Mouse (Mus musculus) kidney, embryonic 16.5 days (tissue): ENCODE data around the gene Gtf2a1l. TPM values are rescaled to one million over a fixed set of nuclear protein-coding genes. Genes with fewer than 3 reads are reported as not detected.
A peak's percentile ranks its signal among the peaks of the same experiment; 100 is the strongest.

ENCODE experiments used
- ATAC-seq: fragments of 200-750 bp; cut with Nextera tagmentation; 2 replicates; pipeline ENCODE4 v1.8.0; 2017; ENCODE audit warnings: moderate TSS enrichment; ENCODE audit not compliant: low FRiP score, low TSS enrichment
- H3K27ac ChIP-seq: fragments of 300-500 bp; sonication (generic); 2 replicates; pipeline ENCODE4 v1.5.1; 2014; ENCODE audit warnings: low read length
- H3K27me3 ChIP-seq: fragments of 300-500 bp; sonication (generic); 2 replicates; pipeline ENCODE4 v1.6.1; 2014; ENCODE audit warnings: low read length, control low read depth, mixed read lengths; ENCODE audit not compliant: insufficient read depth
- H3K36me3 ChIP-seq: fragments of 300-500 bp; sonication (generic); 2 replicates; pipeline ENCODE4 v1.6.1; 2014; ENCODE audit warnings: low read length, control low read depth, mixed read lengths; ENCODE audit not compliant: insufficient read depth
- H3K4me1 ChIP-seq: fragments of 300-500 bp; sonication (generic); 2 replicates; pipeline ENCODE4 v1.6.1; 2014; ENCODE audit warnings: low read length, control low read depth, mixed read lengths; ENCODE audit not compliant: insufficient read depth
- H3K4me2 ChIP-seq: fragments of 300-500 bp; sonication (generic); replicated peaks from 2 replicates; pipeline ENCODE4 v1.6.1; 2014; ENCODE audit warnings: low read depth, low read length
- H3K4me3 ChIP-seq: fragments of 300-500 bp; sonication (generic); 2 replicates; pipeline ENCODE4 v1.5.1; 2014; ENCODE audit warnings: mild to moderate bottlenecking, low read length
- H3K9ac ChIP-seq: fragments of 300-500 bp; sonication (generic); replicated peaks from 2 replicates; pipeline ENCODE4 v1.6.1; 2014; ENCODE audit warnings: low read length
- H3K9me3 ChIP-seq: fragments of 300-500 bp; sonication (generic); 2 replicates; pipeline ENCODE4 v1.6.1; 2016; ENCODE audit warnings: low read length, control low read depth
- WGBS: fragments of 180-500 bp; shearing (Covaris S2); extraction: QIAGEN DNeasy Blood & Tissue Kit; methylation state at CpG from one replicate; pipeline ENCODE4 v1.1.7; 2014; 5-methylcytosine and 5-hydroxymethylcytosine counted together
- polyA plus RNA-seq: library from polyadenylated mRNA; unstranded; fragments of >200 nt; fragmentation: Nextera tagmentation; extraction: Ambion mirVana; gene quantifications from 2 replicates; pipeline ENCODE4 v1.2.1, GENCODE M21; 2015

The Gtf2a1l gene
- polyA plus RNA-seq, 1 experiment from 2014 or later: not detected

DNA sequence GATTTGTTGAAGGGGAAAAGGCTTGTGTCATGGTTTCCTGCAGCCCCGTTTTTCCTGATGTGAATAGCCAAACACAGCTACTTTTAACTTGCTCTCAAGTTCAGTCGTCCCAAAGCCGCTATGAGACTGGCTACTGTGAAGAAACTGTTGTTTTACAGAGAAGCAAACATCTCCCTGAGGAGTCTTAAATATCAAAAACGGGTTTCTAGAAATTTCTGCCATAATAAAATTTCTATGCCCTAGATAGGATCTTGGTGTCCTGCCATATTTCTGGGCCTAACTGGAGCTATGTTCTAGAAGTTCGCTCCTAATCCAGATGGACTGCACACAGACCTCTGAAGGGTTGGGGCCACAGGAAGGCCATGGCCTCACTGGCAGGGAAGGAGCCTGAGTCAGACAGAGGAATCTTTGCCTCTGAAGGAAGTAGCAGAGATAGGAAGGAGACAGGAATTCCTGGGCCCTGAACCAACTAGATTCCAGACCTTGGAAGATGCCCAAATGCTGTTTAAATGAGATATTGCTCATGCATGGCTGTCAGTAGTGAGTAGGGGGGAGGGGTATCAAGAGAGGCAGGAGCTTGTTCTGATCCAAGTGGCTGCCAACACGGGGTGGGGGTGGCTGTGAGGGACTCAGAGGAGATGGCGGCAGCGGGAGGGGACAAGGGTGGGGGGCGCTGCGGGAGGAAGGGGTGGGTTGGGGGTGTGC is 39.6 kb upstream of the Gtf2a1l start:
- WGBS: 30% methylated on average over 9 of the region's 10 CpGs
- H3K4me2 ChIP-seq: peak overlapping the region; percentile 52
- H3K27ac ChIP-seq: peak overlapping the region; percentile 94
- H3K4me3 ChIP-seq: 0 out of 2 replicates have a peak overlapping the region, but pooled peaks have one; percentile 0
- H3K4me1 ChIP-seq: peaks cover 68% of the 10 kb centered on the region
- H3K9me3 ChIP-seq: no peaks in the 10 kb centered on the region
- H3K27me3 ChIP-seq: no peaks in the 10 kb centered on the region
- no peak overlapping the region for H3K9ac ChIP-seq
- ATAC-seq: peak; percentile 64
- H3K36me3 ChIP-seq: no peaks in the 10 kb centered on the region

GRCm38 (mm10) chr17:88629381-88629759 is 39.1 kb upstream of the Gtf2a1l start:
- 8% methylated on average over 4 of the region's 4 CpGs for WGBS
- peaks cover 68% of the 10 kb centered on the region for H3K4me1 ChIP-seq
- no peak overlapping the region for H3K4me3 ChIP-seq
- H3K9ac ChIP-seq: peak overlapping the region; percentile 24; the same call in 1 of the 2 replicates
- ATAC-seq: peak; percentile 40
- H3K36me3 ChIP-seq: no peaks in the 10 kb centered on the region
- peak overlapping the region; percentile 30 for H3K4me2 ChIP-seq
- H3K27me3 ChIP-seq: no peaks in the 10 kb centered on the region
- no peaks in the 10 kb centered on the region for H3K9me3 ChIP-seq
- peak overlapping the region; percentile 94 for H3K27ac ChIP-seq

- peak; percentile 11; the same call in 1 of the 2 replicates for ATAC-seq
- 0 out of 2 replicates have a peak overlapping the region, but pooled peaks have one; percentile 9 for H3K4me3 ChIP-seq
- peaks cover 66% of the 10 kb centered on the region for H3K4me1 ChIP-seq
- H3K9me3 ChIP-seq: no peaks in the 10 kb centered on the region
- 26% methylated on average over 11 of the region's 11 CpGs for WGBS
- H3K9ac ChIP-seq: peak overlapping the region; percentile 24; the same call in 1 of the 2 replicates
- peak overlapping the region; percentile 30 for H3K4me2 ChIP-seq
- no peaks in the 10 kb centered on the region for H3K27me3 ChIP-seq
- H3K36me3 ChIP-seq: peaks cover 1% of the 10 kb centered on the region; the same call in 1 of the 2 replicates
- H3K27ac ChIP-seq: peak overlapping the region; percentile 94
These were observed 38.4 kb upstream of the Gtf2a1l start for GRCm38 (mm10) chr17:88629931-88630553.

DNA sequence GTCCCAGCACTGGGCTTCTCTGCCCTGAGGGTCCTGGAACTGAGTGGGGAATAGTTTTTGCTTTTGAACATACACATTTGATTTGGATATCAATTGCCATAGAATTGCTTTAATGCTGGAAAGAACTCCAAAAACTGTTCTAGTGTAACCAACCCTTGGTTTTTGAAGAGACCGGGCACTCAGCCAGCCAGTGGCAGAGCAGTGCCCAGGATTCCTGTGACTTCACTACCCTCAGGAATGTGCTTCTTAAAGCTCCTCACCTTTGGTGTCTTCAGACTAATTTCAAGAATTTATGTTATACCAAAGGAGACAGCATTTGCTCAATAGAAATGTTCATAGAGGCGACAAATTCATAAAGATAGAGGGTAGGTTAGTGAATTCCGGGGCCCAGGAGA is 37.9 kb upstream of the Gtf2a1l start:
- 79% methylated on average over 3 of the region's 3 CpGs for WGBS
- Histone ChIP-seq H3K4me1 (peaks cover 61% of the 10 kb centered on the region), H3K9ac (peak overlapping the region; percentile 24; the same call in 1 of the 2 replicates)

DNA sequence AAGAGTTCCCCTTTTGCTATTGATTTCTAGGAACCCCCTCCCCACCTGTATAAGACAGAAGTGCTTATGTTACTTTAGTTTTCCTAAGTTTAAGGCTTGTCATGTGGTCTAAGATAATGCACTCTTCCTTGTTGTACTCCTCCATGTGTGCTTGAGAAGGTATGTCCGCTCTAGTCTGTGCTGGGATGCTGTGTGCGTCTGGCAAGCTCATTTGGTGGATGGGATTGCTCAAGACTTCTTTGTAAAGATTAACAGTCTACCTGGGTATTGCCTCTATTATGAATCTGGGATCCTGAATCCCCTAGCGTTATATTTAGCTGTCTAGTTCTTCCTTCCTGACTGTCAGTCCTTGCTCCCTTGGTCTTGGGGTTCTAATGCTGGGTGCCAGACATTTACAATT is 35.8 kb upstream of the Gtf2a1l start:
- H3K4me3 ChIP-seq: no peak overlapping the region
- WGBS: 77% methylated on average over 3 of the region's 3 CpGs

More for the DNA sequence above, 37.9 kb upstream of the Gtf2a1l start:
- Histone ChIP-seq H3K4me3 (no peak overlapping the region), H3K9me3 (no peaks in the 10 kb centered on the region), H3K4me2 (no peak overlapping the region; the same call in 1 of the 2 replicates), H3K36me3 (peaks cover 6% of the 10 kb centered on the region; the same call in 1 of the 2 replicates), H3K27ac (peak overlapping the region; percentile 94), H3K27me3 (no peaks in the 10 kb centered on the region)
- ATAC-seq: no peak

GRCm38 (mm10) chr17:88636076-88636475 is 32.4 kb upstream of the Gtf2a1l start:
- 74% methylated on average over 14 of the region's 14 CpGs for WGBS
- no peak overlapping the region for H3K27ac ChIP-seq
- no peaks in the 10 kb centered on the region for H3K27me3 ChIP-seq
- H3K36me3 ChIP-seq: peaks cover 23% of the 10 kb centered on the region
- ATAC-seq: no peak
- no peak overlapping the region for H3K9ac ChIP-seq
- no peak overlapping the region for H3K4me2 ChIP-seq
- no peaks in the 10 kb centered on the region for H3K9me3 ChIP-seq
- H3K4me3 ChIP-seq: no peak overlapping the region
- peaks cover 9% of the 10 kb centered on the region for H3K4me1 ChIP-seq

More for the DNA sequence above, 35.8 kb upstream of the Gtf2a1l start:
- peaks cover 42% of the 10 kb centered on the region for H3K4me1 ChIP-seq
- no peak overlapping the region for H3K9ac ChIP-seq
- H3K27ac ChIP-seq: no peak overlapping the region
- H3K36me3 ChIP-seq: peaks cover 19% of the 10 kb centered on the region; the same call in 1 of the 2 replicates
- no peaks in the 10 kb centered on the region for H3K9me3 ChIP-seq
- no peak for ATAC-seq
- H3K4me2 ChIP-seq: no peak overlapping the region
- no peaks in the 10 kb centered on the region for H3K27me3 ChIP-seq

- peak; percentile 25; the same call in 1 of the 2 replicates for ATAC-seq
- Histone ChIP-seq H3K27me3 (no peaks in the 10 kb centered on the region), H3K9ac (0 out of 2 replicates have a peak overlapping the region, but pooled peaks have one; percentile 20), H3K9me3 (no peaks in the 10 kb centered on the region), H3K4me3 (no peak overlapping the region), H3K4me1 (peaks cover 4% of the 10 kb centered on the region), H3K27ac (no peak overlapping the region), H3K36me3 (peaks cover 23% of the 10 kb centered on the region), H3K4me2 (no peak overlapping the region)
- WGBS: 30% methylated on average over 12 of the region's 12 CpGs
These were observed 31.9 kb upstream of the Gtf2a1l start for GRCm38 (mm10) chr17:88636587-88636986.

DNA sequence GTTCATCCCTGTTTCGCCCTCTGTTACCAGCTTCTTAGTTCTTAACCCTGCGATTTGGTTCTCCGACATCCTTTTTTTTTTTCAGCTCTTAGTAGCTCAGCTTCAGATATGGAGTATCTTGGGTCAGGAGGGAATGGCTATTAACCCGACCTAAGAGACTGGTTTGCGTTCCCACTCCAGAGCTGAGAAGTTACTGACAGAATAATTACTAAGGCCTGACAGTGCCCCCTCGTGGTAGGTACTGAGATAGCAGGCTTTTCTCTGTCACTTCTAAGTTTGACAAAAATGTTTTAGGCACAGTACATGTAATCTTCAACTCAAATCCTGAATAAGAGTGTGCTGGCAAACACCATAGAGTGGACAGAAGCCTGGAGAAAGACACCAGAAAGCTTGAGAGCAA is 27.4 kb upstream of the Gtf2a1l start:
- no peak overlapping the region for H3K27ac ChIP-seq
- no peaks in the 10 kb centered on the region for H3K4me1 ChIP-seq
- H3K36me3 ChIP-seq: peaks cover 21% of the 10 kb centered on the region
- no peaks in the 10 kb centered on the region for H3K9me3 ChIP-seq
- no peaks in the 10 kb centered on the region for H3K27me3 ChIP-seq
- 29% methylated on average over 6 of the region's 6 CpGs for WGBS
- peak; percentile 63; the same call in 1 of the 2 replicates for ATAC-seq
- no peak overlapping the region for H3K9ac ChIP-seq
- no peak overlapping the region for H3K4me2 ChIP-seq
- no peak overlapping the region for H3K4me3 ChIP-seq

GRCm38 (mm10) chr17:88641836-88642235 is 26.6 kb upstream of the Gtf2a1l start:
- H3K4me2 ChIP-seq: no peak overlapping the region
- H3K9me3 ChIP-seq: no peaks in the 10 kb centered on the region
- ATAC-seq: no peak
- H3K27ac ChIP-seq: no peak overlapping the region
- H3K4me3 ChIP-seq: no peak overlapping the region
- no peaks in the 10 kb centered on the region for H3K4me1 ChIP-seq
- WGBS: 91% methylated on average over 8 of the region's 8 CpGs
- peaks cover 19% of the 10 kb centered on the region for H3K36me3 ChIP-seq
- no peaks in the 10 kb centered on the region for H3K27me3 ChIP-seq
- H3K9ac ChIP-seq: no peak overlapping the region

DNA sequence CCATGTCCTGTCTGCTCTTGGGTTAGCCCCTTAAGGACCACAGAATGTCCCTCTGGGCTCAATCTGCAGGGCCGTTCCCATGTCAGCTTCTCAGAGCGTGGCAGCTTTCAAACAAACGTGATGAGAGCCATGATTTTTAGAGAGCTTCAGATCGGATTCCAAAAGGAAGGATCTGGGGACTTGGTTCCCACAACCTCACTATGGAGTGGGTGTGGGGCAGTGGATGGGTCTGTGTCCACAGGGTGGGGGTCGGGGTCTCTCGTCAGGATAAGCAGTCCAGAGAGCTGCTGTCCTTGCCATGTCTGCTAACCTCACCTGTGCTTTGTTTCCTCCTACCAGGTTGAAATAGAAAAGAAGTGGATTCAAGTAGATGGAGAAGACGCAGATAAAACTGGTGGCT is 23.6 kb upstream of the Gtf2a1l start:
- no peak for ATAC-seq
- 91% methylated on average over 7 of the region's 7 CpGs for WGBS

More for the DNA sequence above, 23.6 kb upstream of the Gtf2a1l start:
- Histone ChIP-seq H3K27me3 (no peaks in the 10 kb centered on the region), H3K4me2 (no peak overlapping the region), H3K36me3 (peaks cover 27% of the 10 kb centered on the region), H3K9ac (no peak overlapping the region), H3K4me3 (no peak overlapping the region), H3K9me3 (peaks cover 2% of the 10 kb centered on the region; the same call in 1 of the 2 replicates), H3K27ac (no peak overlapping the region), H3K4me1 (no peaks in the 10 kb centered on the region)
